Mouse (Mus musculus) liver, adult 2 months (tissue): ENCODE measurements around the gene Tbl1x.

Experiments used
- CTCF ChIP-seq: fragments of 200-500 bp; IDR thresholded peaks from 2 replicates; pipeline ENCODE4 v1.5.1; 2011; ENCODE audit warnings: low read depth, low read length, control low read depth
- POLR2A ChIP-seq: fragments of 200-500 bp; IDR thresholded peaks from 2 replicates; pipeline ENCODE4 v1.6.1; 2011; ENCODE audit warnings: low read length, control low read depth; ENCODE audit not compliant: insufficient read depth; ENCODE audit errors: extremely low read depth

DNA sequence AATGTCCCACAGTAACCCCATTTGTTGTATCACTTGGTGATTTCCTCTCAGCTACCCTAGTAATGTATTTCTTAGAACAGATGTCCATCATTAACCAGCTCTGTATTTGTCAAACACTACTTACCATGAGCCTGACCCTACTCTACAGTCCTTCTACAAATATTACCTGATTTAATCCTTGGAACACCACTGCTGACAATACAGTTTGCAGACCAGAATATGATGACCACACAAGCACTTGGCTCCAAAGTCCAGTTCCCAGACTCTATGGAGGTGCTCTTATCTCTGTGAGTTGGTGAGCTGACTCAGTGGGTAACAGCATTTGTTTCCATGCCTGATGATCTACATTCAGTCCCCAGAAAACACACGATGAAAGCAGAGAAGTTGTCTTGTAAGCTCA, 37.3 kb upstream of the Tbl1x start:
- no peak for TF ChIP-seq CTCF
- no peak for TF ChIP-seq POLR2A
